9 mouse cellular contexts compared by ENCODE assay signal in genomic region chr11:11948988-11949365, GRCm38 (mm10). TPM values are rescaled to one million over a fixed set of nuclear protein-coding genes. Genes with fewer than 3 reads are reported as not detected.
DNase-seq lines count a peak whose midpoint lies in the region; ATAC-seq and TF ChIP-seq lines count a peak whose summit lies in the region.
"Had no signal": no experiment of that assay in that cellular context is flagged by ENCODE, and none has a peak within 500 bp of the region (broad histone marks: within the 10 kb centered on the region; RNA-seq: fewer than 3 reads in every experiment).

No protein-coding gene starts in this region.

- peak; percentile 45 for ATAC-seq in forebrain, embryonic 11.5 days (replicated peaks; ENCODE audit: low FRiP score)
- no peak for ATAC-seq in forebrain, embryonic 16.5 days
- peak; percentile 76 for ATAC-seq in lung, embryonic 14.5 days (ENCODE audit: insufficient read depth)
- ATAC-seq in forebrain, embryonic 13.5 days: peak; percentile 57; the same call in 1 of the 2 replicates

- DNase-seq in forebrain, embryonic 11.5 days (ENCODE audit: low spot score): no peak
- peak; percentile 47 for DNase-seq in lung, embryonic 14.5 days
- no peak for DNase-seq in lung, postnatal 25 days (ENCODE audit: low spot score)
- DNase-seq in lung, postnatal 10 days: peak; percentile 27
- DNase-seq in cerebellum, postnatal 4 days (ENCODE audit: low spot score in 2 of 2): no peak
- no peak for DNase-seq in left cerebral cortex, adult 2 months (ENCODE audit: extremely low spot score in 1 of 2, low spot score in 2 of 2)
- DNase-seq: cerebellum, adult 18-20 months had no signal

- no peak overlapping the region for H3K9ac ChIP-seq in forebrain, embryonic 11.5 days (ENCODE audit: low read length)
- H3K9ac ChIP-seq in forebrain, embryonic 16.5 days (replicated peaks; ENCODE audit: low read depth, low read length): no peak overlapping the region
- H3K9ac ChIP-seq in lung, embryonic 14.5 days: no peak overlapping the region
- H3K9ac ChIP-seq in forebrain, embryonic 13.5 days: no peak overlapping the region

- no peak overlapping the region for H3K4me3 ChIP-seq in forebrain, embryonic 11.5 days (ENCODE audit: low read depth, low read length)
- H3K4me3 ChIP-seq in forebrain, embryonic 16.5 days (replicated peaks; ENCODE audit: low read length): no peak overlapping the region
- H3K4me3 ChIP-seq in lung, embryonic 14.5 days (ENCODE audit: low read depth, low read length): no peak overlapping the region
- no peak overlapping the region for H3K4me3 ChIP-seq in forebrain, embryonic 13.5 days
- H3K4me3 ChIP-seq in left cerebral cortex, adult 2 months: no peak overlapping the region

- H3K27ac ChIP-seq in forebrain, embryonic 11.5 days (ENCODE audit: low read depth, low read length): no peak overlapping the region
- H3K27ac ChIP-seq in forebrain, embryonic 16.5 days (ENCODE audit: low read length): no peak overlapping the region
- H3K27ac ChIP-seq in lung, embryonic 14.5 days (ENCODE audit: low read depth): peak overlapping the region; percentile 91
- H3K27ac ChIP-seq in forebrain, embryonic 13.5 days: no peak overlapping the region
- no peak overlapping the region for H3K27ac ChIP-seq in left cerebral cortex, adult 2 months

- intact Hi-C loops in left cerebral cortex, adult 2 months (cut with DNase I): no loop called here

- no peaks in the 10 kb centered on the region for H3K9me3 ChIP-seq in forebrain, embryonic 11.5 days (ENCODE audit: control insufficient read depth, low read length)
- no peaks in the 10 kb centered on the region for H3K9me3 ChIP-seq in forebrain, embryonic 16.5 days (ENCODE audit: control insufficient read depth, low read length)
- no peaks in the 10 kb centered on the region for H3K9me3 ChIP-seq in lung, embryonic 14.5 days (ENCODE audit: low read depth, low read length)
- H3K9me3 ChIP-seq in forebrain, embryonic 13.5 days (replicated peaks): no peaks in the 10 kb centered on the region

- H3K36me3 ChIP-seq in forebrain, embryonic 11.5 days (ENCODE audit: control insufficient read depth, insufficient read depth, low read length): no peaks in the 10 kb centered on the region; the same call in 1 of the 2 replicates
- no peaks in the 10 kb centered on the region for H3K36me3 ChIP-seq in forebrain, embryonic 16.5 days (ENCODE audit: control insufficient read depth, insufficient read depth)
- H3K36me3 ChIP-seq in lung, embryonic 14.5 days (ENCODE audit: insufficient read depth): peaks cover 84% of the 10 kb centered on the region
- peaks cover 34% of the 10 kb centered on the region for H3K36me3 ChIP-seq in forebrain, embryonic 13.5 days (ENCODE audit: poor library complexity, severe bottlenecking)

- WGBS in forebrain, embryonic 11.5 days: 56% methylated on average over 4 of the region's 4 CpGs
- WGBS in forebrain, embryonic 16.5 days: 57% methylated on average over 4 of the region's 4 CpGs
- 64% methylated on average over 4 of the region's 4 CpGs for WGBS in lung, embryonic 14.5 days
- WGBS in forebrain, embryonic 13.5 days: 53% methylated on average over 4 of the region's 4 CpGs

- no peak for TF ChIP-seq CTCF in lung, embryonic 14.5 days (IDR thresholded peaks at IDR 0.05; ENCODE audit: low read depth)
- no peak for TF ChIP-seq CTCF in left cerebral cortex, adult 2 months (IDR thresholded peaks at IDR 0.05)

- no peaks in the 10 kb centered on the region for H3K27me3 ChIP-seq in forebrain, embryonic 11.5 days (ENCODE audit: control insufficient read depth, insufficient read depth, low read length)
- no peaks in the 10 kb centered on the region for H3K27me3 ChIP-seq in forebrain, embryonic 16.5 days (replicated peaks; ENCODE audit: control insufficient read depth, insufficient read depth, low read length)
- no peaks in the 10 kb centered on the region for H3K27me3 ChIP-seq in lung, embryonic 14.5 days (ENCODE audit: insufficient read depth, low read length)
- H3K27me3 ChIP-seq in forebrain, embryonic 13.5 days: 0 out of 2 replicates have a peak, but pooled peaks cover 2% of the 10 kb centered on the region

- no peak overlapping the region for H3K4me2 ChIP-seq in forebrain, embryonic 11.5 days (ENCODE audit: low read depth, low read length, severe bottlenecking)
- H3K4me2 ChIP-seq in forebrain, embryonic 16.5 days (ENCODE audit: low read length): no peak overlapping the region
- no peak overlapping the region for H3K4me2 ChIP-seq in lung, embryonic 14.5 days
- no peak overlapping the region for H3K4me2 ChIP-seq in forebrain, embryonic 13.5 days

- peaks cover 5% of the 10 kb centered on the region; the same call in 1 of the 2 replicates for H3K4me1 ChIP-seq in forebrain, embryonic 11.5 days (replicated peaks; ENCODE audit: control insufficient read depth, insufficient read depth, low read length)
- no peaks in the 10 kb centered on the region for H3K4me1 ChIP-seq in forebrain, embryonic 16.5 days (replicated peaks; ENCODE audit: control insufficient read depth, insufficient read depth, low read length)
- peaks cover 29% of the 10 kb centered on the region for H3K4me1 ChIP-seq in lung, embryonic 14.5 days (ENCODE audit: insufficient read depth)
- H3K4me1 ChIP-seq in forebrain, embryonic 13.5 days: 0 out of 2 replicates have a peak, but pooled peaks cover 9% of the 10 kb centered on the region

RNA-seq across cellular contexts. Expression of gene Ddc, which starts 51.0 kb away (rescaled TPM):
- 6.8 and 8.7 TPM in 2 replicates for polyA plus RNA-seq in forebrain, embryonic 11.5 days (2014; fragmentation: Nextera tagmentation; extraction: Ambion mirVana)
- polyA plus RNA-seq in forebrain, embryonic 16.5 days (2015; fragmentation: Nextera tagmentation; extraction: Ambion mirVana): 3.2 and 4.4 TPM in 2 replicates
- 13.1 and 13.4 TPM in 2 replicates for polyA plus RNA-seq in lung, embryonic 14.5 days (2014; fragmentation: Nextera tagmentation; extraction: Ambion mirVana)
- polyA plus RNA-seq in forebrain, embryonic 13.5 days (2015; fragmentation: Nextera tagmentation; extraction: Ambion mirVana): 6.2 and 7.4 TPM in 2 replicates
- 1 to 10 TPM; 3.6 to 5.8 TPM for total RNA-seq in left cerebral cortex, adult 2 months (2021)

Comparison
In these comparisons a context has a peak if more than half of its experiments do, and no peak if none do; other contexts are left out.
1. DNase-seq: peak in lung, embryonic 14.5 days (single experiment) and lung, postnatal 10 days (single experiment); none in forebrain, embryonic 11.5 days (single experiment), lung, postnatal 25 days (single experiment), cerebellum, postnatal 4 days (0 of 2) and left cerebral cortex, adult 2 months (0 of 2).